Mouse (Mus musculus) mesoderm, embryonic 11.5 days (tissue): ENCODE data around the gene C2cd3.

Source experiments
- DNase-seq: peaks from one replicate; pipeline ENCODE4 v3.0.0-alpha.2; 2012; ENCODE audit warnings: low read depth, low spot score

Gene C2cd3

DNA sequence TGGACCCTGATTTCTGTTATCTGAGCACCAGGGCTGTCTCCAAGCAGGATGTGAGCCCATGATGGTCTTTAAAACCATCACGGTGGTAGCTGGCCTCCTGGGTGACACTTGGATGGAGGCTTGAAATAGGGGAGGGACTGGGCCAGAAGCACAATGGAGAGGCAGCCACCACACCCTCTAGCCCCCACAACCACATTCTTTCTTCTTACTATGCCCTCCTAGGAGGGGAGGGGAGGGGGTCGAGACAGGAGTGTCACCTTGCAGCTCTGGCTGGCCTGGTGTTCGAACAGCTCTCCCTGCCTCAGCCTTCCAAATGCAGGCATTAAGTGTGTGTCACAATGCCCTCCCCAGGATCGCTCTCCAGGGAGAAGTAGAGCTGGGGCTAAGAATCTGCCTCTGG is 125.4 kb downstream of the C2cd3 start:
- DNase-seq = no peak

DNA sequence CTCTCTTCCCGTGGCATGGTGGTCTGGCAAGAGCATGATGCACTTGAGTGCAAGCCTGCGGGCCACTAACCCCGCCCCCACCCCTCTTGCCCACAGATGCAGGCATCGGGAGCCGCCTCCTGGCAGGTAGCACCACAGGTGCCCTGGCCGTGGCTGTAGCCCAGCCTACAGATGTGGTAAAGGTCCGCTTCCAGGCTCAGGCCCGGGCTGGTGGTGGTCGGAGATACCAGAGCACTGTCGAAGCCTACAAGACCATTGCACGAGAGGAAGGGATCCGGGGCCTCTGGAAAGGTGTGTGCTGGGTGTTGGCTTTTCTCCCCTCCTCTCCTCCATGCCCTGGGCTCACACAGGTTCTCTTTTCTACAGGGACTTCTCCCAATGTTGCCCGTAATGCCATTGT is 125.9 kb downstream of the C2cd3 start:
- DNase-seq = no peak

DNA sequence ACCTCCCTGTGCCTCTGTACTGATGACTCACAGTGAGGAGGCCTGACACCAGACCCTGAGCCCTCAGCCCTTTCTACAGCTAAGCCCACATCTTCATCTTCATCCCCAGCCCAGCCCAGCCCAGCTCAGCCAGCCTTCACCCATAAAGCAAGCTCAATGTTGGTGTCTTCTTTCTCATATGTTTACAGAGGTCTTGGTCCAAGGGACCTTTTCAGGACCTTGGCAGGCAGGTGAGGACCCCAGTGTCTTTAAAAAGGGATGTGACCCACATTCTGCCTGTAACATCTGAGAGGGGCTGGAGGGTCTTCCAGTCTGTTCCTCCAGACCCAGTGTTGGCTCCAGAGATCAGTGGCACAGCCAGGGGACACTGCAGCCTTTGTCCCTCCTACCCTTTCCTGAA is 127.4 kb downstream of the C2cd3 start:
- no peak for DNase-seq

DNA sequence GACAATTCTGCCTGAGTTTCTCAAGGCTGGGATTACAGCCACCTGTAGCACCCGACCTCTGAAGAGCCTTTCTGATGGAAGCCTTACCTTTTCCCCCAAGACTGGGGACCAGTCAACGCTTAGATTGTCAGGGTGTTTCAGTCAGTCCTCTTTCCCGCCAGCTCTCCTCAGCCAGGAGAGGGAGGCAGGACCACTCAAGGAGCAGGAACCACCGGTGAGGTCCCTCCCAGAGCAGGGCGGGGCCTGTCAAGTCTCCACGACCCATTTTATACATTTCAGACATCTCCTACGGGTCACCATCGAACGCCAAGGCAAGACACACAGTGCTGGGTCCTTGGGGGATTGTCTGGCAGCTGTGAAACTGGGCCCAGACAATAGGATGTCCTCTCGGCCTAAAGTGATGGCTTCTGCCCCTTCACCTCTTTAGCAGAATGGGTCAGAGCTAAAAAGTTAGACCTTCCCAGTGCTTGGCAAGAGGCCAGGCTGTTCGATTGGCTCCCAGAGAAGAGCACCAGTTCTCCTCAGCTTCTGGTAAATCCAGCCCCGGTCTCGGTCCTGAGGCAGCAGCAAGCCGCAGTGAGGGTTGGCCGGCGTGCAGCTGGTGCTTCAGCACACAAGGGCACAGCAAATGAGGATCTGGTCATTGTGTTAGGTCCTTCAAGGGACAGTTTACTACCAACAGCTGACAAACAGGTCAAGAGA is 128.4 kb downstream of the C2cd3 start:
- DNase-seq = no peak

DNA sequence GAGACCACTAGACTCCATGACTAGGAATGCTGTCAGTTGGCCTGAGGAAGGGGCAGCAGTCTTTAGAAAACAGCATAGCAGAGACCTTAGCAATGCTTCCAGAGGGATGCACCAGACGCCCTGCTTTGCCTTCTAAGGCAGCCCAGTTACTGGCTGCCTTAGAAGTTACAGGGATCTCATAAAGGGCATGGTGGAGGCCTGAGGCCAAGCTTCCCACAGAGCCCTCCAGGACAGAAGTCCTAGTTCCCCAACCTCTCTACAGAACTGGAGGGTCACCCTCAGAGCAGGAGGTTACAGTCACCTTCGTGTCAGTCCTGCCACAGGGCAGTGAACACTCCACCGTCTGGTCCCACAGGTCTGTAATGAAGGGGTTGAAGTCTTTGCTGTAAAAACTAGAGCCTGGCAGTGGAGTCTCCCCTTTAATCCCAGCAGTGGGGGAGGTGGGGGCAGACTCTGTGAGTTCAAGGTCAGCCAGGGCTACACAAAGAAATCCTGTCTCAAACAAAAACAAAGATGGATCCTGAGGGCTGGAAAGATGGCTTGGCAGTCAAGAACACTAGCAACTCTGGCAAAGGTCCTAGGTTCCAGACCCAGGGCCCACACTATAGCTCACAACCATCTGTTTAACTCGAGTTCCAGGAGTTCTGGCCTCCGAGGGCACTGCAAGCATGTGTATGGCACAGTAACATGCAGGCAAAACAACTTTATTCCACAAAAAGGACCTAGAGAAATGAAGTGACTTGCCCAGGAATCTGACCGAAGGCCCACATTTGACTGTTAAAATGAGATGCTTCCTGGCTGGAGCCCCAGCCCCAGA is 129.2 kb downstream of the C2cd3 start:
- DNase-seq = no peak

DNA sequence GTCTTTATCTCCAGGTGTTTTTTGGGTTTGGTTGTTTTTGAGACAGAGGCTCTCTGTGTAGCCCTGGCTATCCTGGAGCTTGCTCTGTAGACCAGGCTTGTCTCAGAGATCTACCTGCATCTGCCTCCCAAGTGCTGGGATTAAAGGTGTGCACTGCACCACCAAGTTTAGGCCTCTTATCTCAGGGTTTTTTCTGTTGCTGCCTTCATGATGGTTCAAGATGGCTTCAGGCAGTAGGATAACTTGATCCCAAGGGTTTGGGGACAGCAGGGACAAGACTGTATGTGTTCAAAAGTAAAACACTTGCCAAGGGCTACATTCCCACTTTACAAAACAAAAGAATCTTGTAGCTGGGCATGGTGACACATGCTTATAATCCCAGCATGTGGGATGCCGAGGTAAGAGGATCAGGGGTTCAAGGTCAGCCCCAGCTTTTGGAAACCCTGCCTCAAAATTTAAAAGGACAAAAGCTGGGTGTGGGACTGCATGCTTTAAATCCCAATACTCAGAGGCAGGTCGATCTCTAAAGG is 129.9 kb downstream of the C2cd3 start:
- no peak for DNase-seq

DNA sequence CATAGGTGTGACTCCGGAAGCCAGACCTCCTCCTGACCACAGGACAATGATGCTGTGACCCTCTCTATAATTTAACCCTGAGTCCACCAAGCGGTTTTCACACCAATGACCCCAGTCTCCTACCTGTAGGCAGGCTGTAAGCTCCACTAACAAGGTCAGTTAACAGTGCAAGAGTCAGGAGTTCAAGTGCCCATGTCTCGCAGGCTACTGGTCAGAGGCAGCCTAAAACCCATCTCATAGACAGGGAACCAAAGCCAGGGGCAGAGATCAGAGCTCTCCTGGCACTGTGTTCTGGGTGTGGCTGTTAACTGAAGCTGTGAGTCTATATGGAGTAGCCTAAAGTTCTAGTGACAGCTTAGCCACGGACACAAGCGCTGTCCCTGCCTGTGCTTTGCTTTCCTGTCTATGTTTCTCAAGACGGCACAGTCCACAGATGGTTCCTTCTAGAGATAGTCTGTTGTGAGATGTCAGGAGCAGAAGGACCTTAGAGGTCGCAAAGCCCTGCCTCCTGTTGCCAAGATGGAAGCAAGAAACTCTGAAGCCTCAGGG is 130.4 kb downstream of the C2cd3 start:
- DNase-seq = no peak

DNA sequence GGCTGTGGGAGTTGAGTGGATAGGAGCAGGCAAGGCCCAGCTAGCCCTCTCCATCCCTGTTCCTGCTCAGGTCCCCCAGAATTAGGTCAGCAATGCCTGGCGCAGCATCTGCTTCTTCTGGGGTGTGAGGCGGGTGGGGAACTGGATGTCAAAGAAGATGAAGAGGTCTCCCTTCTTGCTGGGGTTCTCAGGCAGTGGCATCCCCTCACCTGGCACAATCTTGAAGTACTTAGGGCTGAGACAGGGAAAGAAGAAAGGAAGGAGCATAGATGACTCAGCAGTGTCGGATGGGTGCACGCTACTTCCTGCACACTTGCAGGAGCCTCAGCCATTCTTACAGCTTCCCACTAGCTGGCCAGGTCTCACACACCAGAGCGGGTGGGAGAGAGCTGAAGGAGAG is 131.0 kb downstream of the C2cd3 start:
- DNase-seq = no peak

DNA sequence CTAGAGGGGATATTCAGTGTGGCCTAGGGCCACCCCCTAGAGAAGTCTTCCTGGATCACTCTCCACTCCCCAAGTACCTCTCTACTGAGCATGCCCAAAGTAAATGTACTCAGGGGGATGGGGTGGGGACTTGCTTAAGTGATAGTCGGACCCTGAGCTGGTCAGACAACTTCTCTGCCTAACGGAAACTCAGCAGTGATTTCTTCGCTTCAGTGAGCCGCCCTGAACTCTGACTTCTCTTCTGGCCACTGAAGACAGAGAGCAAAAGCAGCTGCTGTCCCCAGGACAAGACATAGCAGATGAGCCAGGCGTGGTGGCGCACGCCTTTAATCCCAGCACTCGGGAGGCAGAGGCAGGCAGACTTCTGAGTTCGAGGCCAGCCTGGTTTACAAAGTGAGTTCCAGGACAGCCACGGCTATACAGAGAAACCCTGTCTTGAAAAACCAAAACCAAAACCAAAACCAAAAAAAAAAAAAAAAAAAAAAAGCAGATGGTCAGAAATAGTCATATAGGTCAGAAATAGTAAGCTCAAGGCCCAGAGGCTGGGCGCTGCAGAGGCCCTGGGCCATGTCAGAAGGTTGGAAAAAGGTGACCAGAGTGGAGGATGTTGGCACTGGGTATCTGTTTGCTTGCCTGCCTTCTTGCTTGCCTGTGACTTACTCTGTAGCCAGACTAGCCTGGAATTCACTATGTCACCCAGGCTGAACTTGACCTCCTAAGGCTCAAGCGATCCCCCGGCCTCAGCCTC is 132.9 kb downstream of the C2cd3 start:
- DNase-seq = no peak

DNA sequence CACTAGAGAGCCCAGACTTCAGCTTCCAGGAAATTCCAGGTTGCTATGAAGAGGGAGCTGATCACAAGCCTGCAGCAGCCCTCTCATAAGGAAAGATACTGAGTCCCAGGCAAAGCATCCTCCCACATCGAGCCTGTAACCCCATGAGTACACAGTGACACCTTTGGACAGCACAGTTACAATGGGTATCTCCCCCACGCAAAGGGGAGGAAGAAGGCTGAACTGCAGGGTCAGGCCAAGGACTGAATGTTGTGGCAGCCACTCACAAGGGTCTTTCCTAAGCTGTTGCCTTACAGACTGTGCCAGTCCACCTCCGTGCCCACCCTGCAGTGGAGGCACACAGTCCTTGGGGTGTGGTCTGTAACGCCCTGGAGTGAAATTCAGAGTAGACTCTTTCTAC is 134.5 kb downstream of the C2cd3 start:
- no peak for DNase-seq

DNA sequence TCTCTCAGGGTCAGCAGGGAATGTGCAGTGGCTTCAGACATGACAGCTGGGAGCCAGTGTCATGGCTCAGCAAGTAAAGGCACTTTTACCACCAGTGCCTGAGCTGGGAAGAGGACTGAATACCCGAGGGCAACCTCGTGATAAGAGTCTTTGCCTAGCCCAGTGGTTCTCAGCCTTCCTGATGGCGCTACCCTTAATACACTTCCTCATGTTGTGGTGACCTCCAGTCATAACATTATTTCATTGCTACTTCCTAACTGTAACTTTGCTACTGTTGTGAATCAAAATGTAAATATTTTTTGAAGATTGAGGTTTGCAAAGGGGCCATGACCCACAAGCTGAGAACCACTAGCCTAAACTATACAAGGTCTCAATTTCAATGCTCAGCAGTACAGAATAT is 136.6 kb downstream of the C2cd3 start:
- no peak for DNase-seq

DNA sequence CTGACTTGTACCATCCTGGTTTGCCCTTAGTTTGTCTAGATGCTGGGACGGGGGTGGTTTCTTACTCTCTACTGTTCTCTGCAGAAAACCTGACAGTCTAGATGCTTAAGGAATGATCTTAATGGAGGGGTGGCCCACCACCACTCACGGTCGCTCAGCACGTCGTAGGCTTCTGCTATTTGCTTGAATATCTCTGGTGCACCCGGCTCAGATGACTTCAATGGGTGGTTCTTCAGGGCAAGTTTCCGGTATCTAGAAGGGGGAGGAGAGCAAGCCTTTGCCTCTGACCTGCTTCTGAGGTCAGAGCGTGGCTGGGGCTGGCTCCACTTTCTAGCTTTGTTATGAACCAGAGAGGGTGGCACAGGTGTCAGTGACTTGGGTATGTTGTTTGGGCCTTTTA is 139.6 kb downstream of the C2cd3 start:
- no peak for DNase-seq

DNA sequence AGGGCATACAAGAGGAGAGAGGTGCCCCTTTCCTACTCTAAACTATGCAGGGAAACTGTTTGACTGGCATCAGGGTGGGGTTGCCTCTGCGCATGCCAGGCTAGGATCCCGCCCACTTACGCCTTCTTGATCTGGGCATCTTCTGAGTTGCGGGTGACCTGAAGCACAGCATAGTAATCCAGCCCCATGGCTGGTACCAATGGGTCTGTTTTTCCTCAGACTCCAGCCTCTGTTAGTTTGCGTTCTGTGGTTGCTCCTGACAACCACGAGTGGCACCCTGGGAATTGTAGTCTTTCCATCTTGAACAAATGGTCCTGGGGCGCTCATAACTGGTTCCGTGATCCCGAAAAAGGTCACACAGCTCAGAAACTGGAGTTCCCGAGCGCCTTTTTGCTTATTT is 142.5 kb downstream of the C2cd3 start, which contains the start of gene Dnajb13:
Gene Dnajb13 (minus strand): TSS at position 388 of the 400 bp plus-strand sequence.
- DNase-seq = no peak
